9 mouse cellular contexts compared by ENCODE assay signal in the genomic region with DNA sequence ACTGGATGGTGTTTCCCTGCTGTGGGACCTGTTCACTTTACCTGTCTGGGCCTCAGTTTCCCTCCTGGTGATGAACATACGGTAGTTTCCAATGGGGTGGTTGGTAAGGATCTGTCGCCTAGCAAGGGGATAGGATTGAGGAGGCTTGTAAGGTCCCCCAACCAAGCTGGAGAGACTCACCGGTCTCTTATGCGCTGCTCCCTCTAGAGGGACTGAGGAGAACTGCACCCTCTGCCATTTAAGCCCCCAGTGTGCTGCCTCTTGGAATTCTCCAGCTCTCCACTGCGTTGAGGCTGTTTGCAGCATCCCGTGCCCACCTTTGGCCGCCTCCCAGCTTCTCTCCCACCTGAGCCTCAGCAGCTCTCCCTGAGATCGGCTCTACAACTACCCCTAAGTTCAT.
DNase-seq lines count a peak whose midpoint lies in the region; ATAC-seq and TF ChIP-seq lines count a peak whose summit lies in the region.
"Had no signal": no experiment of that assay in that cellular context is flagged by ENCODE, and none has a peak within 500 bp of the region (broad histone marks: within the 10 kb centered on the region; RNA-seq: fewer than 3 reads in every experiment).

No protein-coding gene starts in this region.

- H3K9me3 ChIP-seq in liver, embryonic 12.5 days (replicated peaks) = no peaks in the 10 kb centered on the region
- H3K9me3 ChIP-seq: limb, embryonic 15.5 days had no signal

- no peaks in the 10 kb centered on the region for H3K4me1 ChIP-seq in liver, adult 2 months (ENCODE audit: control insufficient read depth, insufficient read depth, low read length)
- H3K4me1 ChIP-seq in liver, embryonic 12.5 days = 0 out of 2 replicates have a peak, but pooled peaks cover 9% of the 10 kb centered on the region

- no peaks in the 10 kb centered on the region for H3K36me3 ChIP-seq in liver, adult 2 months (ENCODE audit: control insufficient read depth, insufficient read depth, low read length)
- H3K36me3 ChIP-seq in liver, embryonic 12.5 days = no peaks in the 10 kb centered on the region
- H3K36me3 ChIP-seq: limb, embryonic 15.5 days had no signal

- no peaks in the 10 kb centered on the region for H3K79me2 ChIP-seq in liver, adult 2 months (ENCODE audit: control insufficient read depth, insufficient read depth, low read length)

- no peak for ATAC-seq in liver, embryonic 12.5 days

- peak; percentile 1 for DNase-seq in liver, adult 2 months (ENCODE audit: extremely low read depth, low read depth, low spot score)
- DNase-seq in NIH3T3 (ENCODE audit: low read depth) (peak; percentile 19), adipocyte (ENCODE audit: low spot score) (no peak)
- peak; percentile 63 for DNase-seq in embryo, embryonic 10 days (ENCODE audit: low spot score)
- DNase-seq in naive thymus-derived CD4-positive, alpha-beta T cell, adult 2 months (ENCODE audit: low read depth) = peak; percentile 44
- no peak for DNase-seq in urinary bladder, postnatal 25 days (ENCODE audit: low spot score)

- H3K4me3 ChIP-seq in liver, adult 2 months (ENCODE audit: insufficient read depth, low read depth, low read length) = no peak overlapping the region
- H3K4me3 ChIP-seq in liver, embryonic 12.5 days = no peak overlapping the region
- H3K4me3 ChIP-seq: erythroblast, embryonic 14.5 days; limb, embryonic 15.5 days had no signal

- H3K9ac ChIP-seq in liver, adult 2 months (ENCODE audit: low read depth, low read length) = no peak overlapping the region
- no peak overlapping the region for H3K9ac ChIP-seq in liver, embryonic 12.5 days
- H3K9ac ChIP-seq: limb, embryonic 15.5 days had no signal

- no peak for TF ChIP-seq POLR2A in liver, adult 2 months (IDR thresholded peaks at IDR 0.05; ENCODE audit: extremely low read depth, insufficient read depth, low read length)

- no peak overlapping the region for H3K27ac ChIP-seq in liver, adult 2 months (replicated peaks; ENCODE audit: insufficient read depth, low read depth, low read length)
- no peak overlapping the region for H3K27ac ChIP-seq in liver, embryonic 12.5 days
- H3K27ac ChIP-seq: limb, embryonic 15.5 days had no signal

- peak; percentile 57 for TF ChIP-seq CTCF in liver, adult 2 months (IDR thresholded peaks at IDR 0.05; ENCODE audit: low read depth, low read length)

- 66% methylated on average over 8 of the region's 8 CpGs for WGBS in liver, adult 2 months
- WGBS in liver, embryonic 12.5 days (ENCODE audit: insufficient replicate concordance) = 37% methylated on average over 8 of the region's 8 CpGs

- no peaks in the 10 kb centered on the region for H3K27me3 ChIP-seq in liver, adult 2 months (ENCODE audit: control insufficient read depth, insufficient read depth, low read length)
- H3K27me3 ChIP-seq in liver, embryonic 12.5 days (replicated peaks) = 0 out of 2 replicates have a peak, but pooled peaks cover 2% of the 10 kb centered on the region
- H3K27me3 ChIP-seq: limb, embryonic 15.5 days had no signal

- H3K4me2 ChIP-seq in liver, embryonic 12.5 days = no peak overlapping the region
- H3K4me2 ChIP-seq: limb, embryonic 15.5 days had no signal

Comparison
In these comparisons a context has a peak if more than half of its experiments do, and no peak if none do; other contexts are left out.
1. DNase-seq: peak in liver, adult 2 months (single experiment), NIH3T3 (single experiment), embryo, embryonic 10 days (single experiment) and naive thymus-derived CD4-positive, alpha-beta T cell, adult 2 months (single experiment); none in adipocyte (single experiment) and urinary bladder, postnatal 25 days (single experiment).